Mouse (Mus musculus): ENCODE measurements around the gene 6030458C11Rik. TPM values are rescaled to one million over a fixed set of nuclear protein-coding genes. Genes with fewer than 3 reads are reported as not detected.

6030458C11Rik gene
- polyA plus RNA-seq, 1 experiment from 2014 or later, result 55.6 TPM

GRCm38 (mm10) chr15:12840737-12841136 lies 16.3 kb upstream of the 6030458C11Rik start:
- no peaks in the 10 kb centered on the region for H3K9me3 ChIP-seq (replicated peaks)
- DNase-seq (ENCODE audit: low spot score), result no peak
- H3K4me3 ChIP-seq, result no peak overlapping the region
- H3K4me1 ChIP-seq, result no peaks in the 10 kb centered on the region
- H3K27me3 ChIP-seq (ENCODE audit: low read depth, poor library complexity, severe bottlenecking), result no peaks in the 10 kb centered on the region
- peaks cover 99% of the 10 kb centered on the region for H3K36me3 ChIP-seq
- H3K27ac ChIP-seq, result no peak overlapping the region
- WGBS, result 95% methylated on average over 11 of the region's 11 CpGs

- Histone ChIP-seq H3K27ac (no peak overlapping the region), H3K9me3 (replicated peaks) (no peaks in the 10 kb centered on the region), H3K27me3 (ENCODE audit: low read depth, poor library complexity, severe bottlenecking) (no peaks in the 10 kb centered on the region), H3K4me1 (no peaks in the 10 kb centered on the region), H3K4me3 (no peak overlapping the region), H3K36me3 (peaks cover 89% of the 10 kb centered on the region)
- no peak for DNase-seq (ENCODE audit: low spot score)
- 97% methylated on average over 24 of the region's 24 CpGs for WGBS
Measured at GRCm38 (mm10) chr15:12834231-12834630, 9.8 kb upstream of the 6030458C11Rik start.

- peaks cover 89% of the 10 kb centered on the region for H3K36me3 ChIP-seq
- 97% methylated on average over 31 of the region's 31 CpGs for WGBS
- H3K27ac ChIP-seq, result no peak overlapping the region
- DNase-seq (ENCODE audit: low spot score), result no peak
- no peaks in the 10 kb centered on the region for H3K27me3 ChIP-seq (ENCODE audit: low read depth, poor library complexity, severe bottlenecking)
- no peaks in the 10 kb centered on the region for H3K4me1 ChIP-seq
- no peaks in the 10 kb centered on the region for H3K9me3 ChIP-seq (replicated peaks)
- no peak overlapping the region for H3K4me3 ChIP-seq
Measured at GRCm38 (mm10) chr15:12833385-12833784, 8.9 kb upstream of the 6030458C11Rik start.

GRCm38 (mm10) chr15:12832599-12832998 lies 8.2 kb upstream of the 6030458C11Rik start:
- Histone ChIP-seq H3K27me3 (ENCODE audit: low read depth, poor library complexity, severe bottlenecking) (no peaks in the 10 kb centered on the region), H3K36me3 (peaks cover 89% of the 10 kb centered on the region), H3K4me1 (no peaks in the 10 kb centered on the region), H3K4me3 (no peak overlapping the region), H3K27ac (no peak overlapping the region), H3K9me3 (replicated peaks) (no peaks in the 10 kb centered on the region)
- no peak for DNase-seq (ENCODE audit: low spot score)
- 94% methylated on average over 4 of the region's 4 CpGs for WGBS

- peaks cover 12% of the 10 kb centered on the region for H3K4me1 ChIP-seq
- H3K27ac ChIP-seq, result no peak overlapping the region
- DNase-seq (ENCODE audit: low spot score), result no peak
- whole genome bisulfite sequencing, result 96% methylated on average over 3 of the region's 3 CpGs
- H3K27me3 ChIP-seq (ENCODE audit: low read depth, poor library complexity, severe bottlenecking), result no peaks in the 10 kb centered on the region
- no peak overlapping the region for H3K4me3 ChIP-seq
- H3K36me3 ChIP-seq, result peaks cover 79% of the 10 kb centered on the region
- no peaks in the 10 kb centered on the region for H3K9me3 ChIP-seq (replicated peaks)
Measured at GRCm38 (mm10) chr15:12829878-12830277, 5.4 kb upstream of the 6030458C11Rik start.

- peak overlapping the region; percentile 95 for H3K27ac ChIP-seq
- peak overlapping the region; percentile 76 for H3K4me3 ChIP-seq
- WGBS, result 55% methylated on average over 12 of the region's 12 CpGs
- H3K4me1 ChIP-seq, result peaks cover 16% of the 10 kb centered on the region
- DNase-seq (ENCODE audit: low spot score), result no peak
- H3K36me3 ChIP-seq, result peaks cover 67% of the 10 kb centered on the region
- no peaks in the 10 kb centered on the region for H3K27me3 ChIP-seq (ENCODE audit: low read depth, poor library complexity, severe bottlenecking)
- no peaks in the 10 kb centered on the region for H3K9me3 ChIP-seq (replicated peaks)
Measured at GRCm38 (mm10) chr15:12825408-12825807, 959 bp upstream of the 6030458C11Rik start.

GRCm38 (mm10) chr15:12824965-12825364 lies 516 bp upstream of the 6030458C11Rik start:
- Histone ChIP-seq H3K27ac (peak overlapping the region; percentile 95), H3K9me3 (replicated peaks) (no peaks in the 10 kb centered on the region), H3K4me1 (peaks cover 16% of the 10 kb centered on the region), H3K4me3 (peak overlapping the region; percentile 76), H3K27me3 (ENCODE audit: low read depth, poor library complexity, severe bottlenecking) (no peaks in the 10 kb centered on the region), H3K36me3 (peaks cover 67% of the 10 kb centered on the region)
- no peak for DNase-seq (ENCODE audit: low spot score)
- WGBS, result under 1% methylated on average over 31 of the region's 31 CpGs

GRCm38 (mm10) chr15:12823455-12824119 lies 862 bp downstream of the 6030458C11Rik start:
- H3K36me3 ChIP-seq, result peaks cover 67% of the 10 kb centered on the region
- H3K4me1 ChIP-seq, result peaks cover 16% of the 10 kb centered on the region
- DNase-seq (ENCODE audit: low spot score), result no peak
- no peaks in the 10 kb centered on the region for H3K9me3 ChIP-seq (replicated peaks)
- H3K27ac ChIP-seq, result peak overlapping the region; percentile 95
- H3K27me3 ChIP-seq (ENCODE audit: low read depth, poor library complexity, severe bottlenecking), result no peaks in the 10 kb centered on the region
- WGBS, result 96% methylated on average over 2 of the region's 2 CpGs
- peak overlapping the region; percentile 76 for H3K4me3 ChIP-seq

GRCm38 (mm10) chr15:12822416-12823395 lies 1.7 kb downstream of the 6030458C11Rik start:
- WGBS, result 77% methylated on average over 9 of the region's 9 CpGs
- no peak for DNase-seq (ENCODE audit: low spot score)

GRCm38 (mm10) chr15:12817592-12817991 lies 6.9 kb downstream of the 6030458C11Rik start:
- H3K4me3 ChIP-seq, result no peak overlapping the region
- 96% methylated on average over 8 of the region's 8 CpGs for WGBS
- H3K36me3 ChIP-seq, result peaks cover 98% of the 10 kb centered on the region
- H3K9me3 ChIP-seq (replicated peaks), result no peaks in the 10 kb centered on the region
- no peaks in the 10 kb centered on the region for H3K27me3 ChIP-seq (ENCODE audit: low read depth, poor library complexity, severe bottlenecking)
- no peak overlapping the region for H3K27ac ChIP-seq
- 0 out of 2 replicates have a peak, but pooled peaks cover 2% of the 10 kb centered on the region for H3K4me1 ChIP-seq
- DNase-seq (ENCODE audit: low spot score), result no peak

More at GRCm38 (mm10) chr15:12822416-12823395, 1.7 kb downstream of the 6030458C11Rik start:
- Histone ChIP-seq H3K9me3 (replicated peaks) (no peaks in the 10 kb centered on the region), H3K27me3 (ENCODE audit: low read depth, poor library complexity, severe bottlenecking) (no peaks in the 10 kb centered on the region), H3K36me3 (peaks cover 67% of the 10 kb centered on the region), H3K27ac (no peak overlapping the region), H3K4me3 (peak overlapping the region; percentile 76; the same call in 1 of the 2 replicates), H3K4me1 (peaks cover 16% of the 10 kb centered on the region)

- 97% methylated on average over 11 of the region's 11 CpGs for WGBS
- Histone ChIP-seq H3K9me3 (replicated peaks) (no peaks in the 10 kb centered on the region), H3K27me3 (ENCODE audit: low read depth, poor library complexity, severe bottlenecking) (no peaks in the 10 kb centered on the region), H3K4me3 (no peak overlapping the region), H3K4me1 (no peaks in the 10 kb centered on the region), H3K36me3 (peaks cover 100% of the 10 kb centered on the region), H3K27ac (no peak overlapping the region)
- DNase-seq (ENCODE audit: low spot score), result no peak
Measured at GRCm38 (mm10) chr15:12812646-12813045, 11.8 kb downstream of the 6030458C11Rik start.

GRCm38 (mm10) chr15:12809305-12809704 lies 15.1 kb downstream of the 6030458C11Rik start:
- DNase-seq (ENCODE audit: low spot score), result no peak
- H3K4me1 ChIP-seq, result no peaks in the 10 kb centered on the region
- no peak overlapping the region for H3K27ac ChIP-seq
- no peaks in the 10 kb centered on the region for H3K27me3 ChIP-seq (ENCODE audit: low read depth, poor library complexity, severe bottlenecking)
- WGBS, result 92% methylated on average over 6 of the region's 6 CpGs
- H3K36me3 ChIP-seq, result peaks cover 88% of the 10 kb centered on the region
- H3K4me3 ChIP-seq, result no peak overlapping the region
- H3K9me3 ChIP-seq (replicated peaks), result no peaks in the 10 kb centered on the region

- Histone ChIP-seq H3K9me3 (replicated peaks) (no peaks in the 10 kb centered on the region), H3K27me3 (ENCODE audit: low read depth, poor library complexity, severe bottlenecking) (no peaks in the 10 kb centered on the region), H3K4me3 (no peak overlapping the region), H3K4me1 (no peaks in the 10 kb centered on the region), H3K27ac (no peak overlapping the region), H3K36me3 (peaks cover 66% of the 10 kb centered on the region)
- 97% methylated on average over 10 of the region's 10 CpGs for WGBS
- no peak for DNase-seq (ENCODE audit: low spot score)
Measured at GRCm38 (mm10) chr15:12807088-12807487, 17.4 kb downstream of the 6030458C11Rik start.
